Mouse (Mus musculus) neural tube, embryonic 14.5 days (tissue): ENCODE results near the gene Fancg. TPM values are rescaled to one million over a fixed set of nuclear protein-coding genes. Genes with fewer than 3 reads are reported as not detected.
A peak's percentile ranks its signal among the peaks of the same experiment; 100 is the strongest.

ENCODE experiments used
- ATAC-seq: fragments of 200-750 bp; cut with Nextera tagmentation; 2 replicates; pipeline ENCODE4 v1.8.0; 2017; ENCODE audit warnings: low read depth, mild to moderate bottlenecking, moderate TSS enrichment, moderate library complexity
- H3K27ac ChIP-seq: fragments of 300-500 bp; sonication (generic); 2 replicates; pipeline ENCODE4 v1.5.1; 2014; ENCODE audit warnings: low read depth, mild to moderate bottlenecking, control low read depth, low read length, moderate library complexity, mixed read lengths
- H3K27me3 ChIP-seq: fragments of 300-500 bp; sonication (generic); 2 replicates; pipeline ENCODE4 v1.6.1; 2014; ENCODE audit warnings: low read length; ENCODE audit not compliant: control insufficient read depth, insufficient read depth
- H3K36me3 ChIP-seq: fragments of 300-500 bp; sonication (generic); 2 replicates; pipeline ENCODE4 v1.6.1; 2014; ENCODE audit warnings: low read length, mixed read lengths; ENCODE audit not compliant: control insufficient read depth, insufficient read depth
- H3K4me1 ChIP-seq: fragments of 300-500 bp; sonication (generic); 2 replicates; pipeline ENCODE4 v1.6.1; 2014; ENCODE audit warnings: low read length; ENCODE audit not compliant: control insufficient read depth, insufficient read depth
- H3K4me2 ChIP-seq: fragments of 300-500 bp; sonication (generic); 2 replicates; pipeline ENCODE4 v1.6.1; 2014; ENCODE audit warnings: mild to moderate bottlenecking, low read depth, low read length, control low read depth
- H3K4me3 ChIP-seq: fragments of 300-500 bp; sonication (generic); 2 replicates; pipeline ENCODE4 v1.5.1; 2014; ENCODE audit warnings: low read depth, low read length, control low read depth, mixed read lengths
- H3K9ac ChIP-seq: fragments of 300-500 bp; sonication (generic); replicated peaks from 2 replicates; pipeline ENCODE4 v1.6.1; 2014; ENCODE audit warnings: low read depth, mild to moderate bottlenecking, control low read depth, low read length, mixed read lengths
- H3K9me3 ChIP-seq: fragments of 300-500 bp; sonication (generic); 2 replicates; pipeline ENCODE4 v1.6.1; 2016; ENCODE audit warnings: low read length; ENCODE audit not compliant: control insufficient read depth
- WGBS: fragments of 180-500 bp; shearing (Covaris S2); extraction: QIAGEN DNeasy Blood & Tissue Kit; methylation state at CpG from one replicate; pipeline ENCODE4 v1.1.7; 2014; 5-methylcytosine and 5-hydroxymethylcytosine counted together
- polyA plus RNA-seq: library from polyadenylated mRNA; unstranded; fragments of >200 nt; fragmentation: Nextera tagmentation; extraction: Ambion mirVana; gene quantifications from 2 replicates; pipeline ENCODE4 v1.2.1, GENCODE M21; 2014

The Fancg gene
- polyA plus RNA-seq, 1 experiment from 2014 or later: 18.9 TPM

DNA sequence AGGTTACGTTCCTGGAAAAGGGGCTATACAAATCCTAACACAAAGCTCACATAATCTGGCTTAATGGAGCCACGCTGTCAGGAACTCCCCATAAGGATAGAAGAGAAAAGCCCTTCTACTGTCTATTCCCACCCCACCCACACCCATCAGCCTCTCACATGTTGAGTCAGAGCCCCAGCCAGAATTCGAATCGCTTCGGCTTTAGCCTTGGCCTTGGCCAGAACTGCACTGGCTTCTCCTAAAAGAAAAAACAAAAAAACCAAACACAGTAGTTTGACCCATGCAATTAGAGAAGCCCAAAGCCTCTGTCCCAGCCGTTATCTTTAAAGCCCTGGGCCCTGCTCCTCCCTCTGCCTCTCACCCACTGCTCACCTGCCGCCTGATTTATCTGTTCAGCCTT, 18.8 kb upstream of the Fancg start:
- WGBS: 94% methylated on average over 7 of the region's 7 CpGs
- no peaks in the 10 kb centered on the region for H3K27me3 ChIP-seq

DNA sequence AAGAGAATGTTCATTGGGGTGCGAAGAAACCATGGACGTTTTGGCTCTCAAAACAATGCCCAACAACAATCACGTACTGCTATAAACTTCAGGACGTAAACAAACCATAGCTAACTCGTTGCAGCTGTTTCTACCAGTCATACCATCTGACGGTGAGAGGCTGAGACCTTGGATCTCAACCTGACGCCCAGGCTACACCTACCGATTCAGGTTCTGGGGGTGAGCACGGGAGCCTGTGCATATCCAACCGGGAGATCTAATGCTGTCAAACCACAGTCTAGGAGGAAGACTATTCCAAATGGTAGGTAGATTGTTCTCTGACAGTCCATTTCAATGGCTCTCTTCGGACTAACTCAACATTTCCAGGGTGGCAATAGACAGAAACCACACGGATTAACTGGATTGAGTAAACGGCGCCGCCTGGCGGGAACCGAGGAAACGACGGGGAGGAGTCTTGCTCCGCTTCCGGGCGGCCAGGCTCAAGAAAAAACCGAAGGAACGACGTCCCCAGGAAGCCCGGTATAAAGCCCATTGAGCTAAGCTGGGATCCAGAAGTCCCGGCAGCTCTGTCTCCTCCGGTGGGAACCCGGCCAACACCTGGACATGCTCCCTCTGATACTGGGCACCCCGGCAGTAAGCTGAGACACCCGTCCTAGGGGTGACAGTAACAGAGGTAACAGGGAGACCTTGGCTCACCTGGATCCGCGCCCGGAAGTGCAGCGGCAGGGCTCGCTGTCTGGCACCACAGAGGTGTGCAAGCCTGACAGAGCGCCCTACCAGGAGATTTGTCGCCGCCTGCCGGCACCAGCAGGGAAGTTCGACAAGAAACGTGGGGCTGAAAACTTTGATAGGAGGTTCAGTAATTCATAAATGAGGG, 15.0 kb upstream of the Fancg start, which contains the start of gene Pigo:
TSS of gene Pigo (minus strand) at position 736 of the 877 bp plus-strand sequence.
- Histone ChIP-seq H3K36me3 (peaks cover 30% of the 10 kb centered on the region), H3K27ac (peak within 1 kb of the TSS; percentile 91)

More for the DNA sequence above, 18.8 kb upstream of the Fancg start:
- no peak overlapping the region for H3K4me2 ChIP-seq
- H3K9me3 ChIP-seq: no peaks in the 10 kb centered on the region
- no peak overlapping the region for H3K4me3 ChIP-seq
- peaks cover 26% of the 10 kb centered on the region for H3K36me3 ChIP-seq
- peaks cover 15% of the 10 kb centered on the region for H3K4me1 ChIP-seq
- H3K9ac ChIP-seq: no peak overlapping the region
- no peak overlapping the region for H3K27ac ChIP-seq
- no peak for ATAC-seq

DNA sequence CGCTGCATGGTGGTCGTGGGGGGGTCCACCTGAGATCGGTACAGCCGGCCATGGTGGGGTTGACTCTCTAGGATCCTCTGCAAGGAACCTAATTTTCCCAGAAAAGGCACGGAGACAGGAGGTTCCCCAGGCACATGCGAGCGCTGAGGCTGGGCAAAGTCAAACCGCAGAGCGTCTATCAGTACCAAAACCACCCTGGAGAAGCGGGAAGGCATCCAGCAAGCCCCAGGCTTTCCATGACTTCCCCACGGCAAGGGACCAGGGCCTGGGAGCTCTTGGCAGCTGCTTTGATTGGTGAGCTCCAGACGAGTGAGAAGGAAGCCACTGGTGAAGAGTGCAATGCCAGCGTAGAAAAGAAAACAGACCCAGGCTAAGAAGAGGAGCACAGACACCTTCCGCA, 14.4 kb upstream of the Fancg start:
- no peaks in the 10 kb centered on the region for H3K9me3 ChIP-seq
- H3K4me1 ChIP-seq: peaks cover 13% of the 10 kb centered on the region
- WGBS: 81% methylated on average over 14 of the region's 14 CpGs
- H3K4me2 ChIP-seq: peak overlapping the region; percentile 73
- H3K4me3 ChIP-seq: peak overlapping the region; percentile 58
- H3K36me3 ChIP-seq: peaks cover 30% of the 10 kb centered on the region
- no peak overlapping the region for H3K27ac ChIP-seq
- peak overlapping the region; percentile 62; the same call in 1 of the 2 replicates for H3K9ac ChIP-seq
- ATAC-seq: 0 out of 2 replicates have a peak, but pooled peaks have one; percentile 2
- no peaks in the 10 kb centered on the region for H3K27me3 ChIP-seq

More for the DNA sequence above, 15.0 kb upstream of the Fancg start, which contains the start of gene Pigo:
- 8% methylated on average over 42 of the region's 42 CpGs for WGBS
- peak within 1 kb of the TSS; percentile 73 for H3K4me2 ChIP-seq
- H3K4me1 ChIP-seq: peaks cover 14% of the 10 kb centered on the region
- peak within 1 kb of the TSS; percentile 58 for H3K4me3 ChIP-seq
- no peaks in the 10 kb centered on the region for H3K27me3 ChIP-seq
- ATAC-seq: peak; percentile 91
- H3K9ac ChIP-seq: peak within 1 kb of the TSS; percentile 62
- no peaks in the 10 kb centered on the region for H3K9me3 ChIP-seq

DNA sequence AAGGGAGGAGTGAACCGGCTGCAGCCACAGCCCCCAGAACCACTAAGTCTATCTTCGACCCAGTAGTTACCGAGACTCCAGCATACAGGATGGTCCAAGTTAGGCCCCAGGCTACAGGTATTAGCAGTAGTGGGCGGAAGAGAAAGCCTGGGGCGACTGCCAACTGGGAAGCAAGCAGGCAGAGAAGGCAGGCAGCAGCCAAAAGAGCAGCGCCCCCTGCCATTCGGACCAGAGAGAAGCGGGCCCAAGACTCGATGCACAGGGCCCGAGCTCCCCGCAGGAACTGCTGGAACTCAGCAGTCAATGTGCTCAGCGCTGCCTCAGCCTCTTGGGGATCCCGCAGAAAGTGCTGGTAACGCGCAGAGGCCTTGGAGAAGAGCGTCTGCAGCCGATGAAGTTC, 11.0 kb upstream of the Fancg start:
- no peak overlapping the region for H3K4me3 ChIP-seq
- no peaks in the 10 kb centered on the region for H3K27me3 ChIP-seq
- no peak overlapping the region for H3K27ac ChIP-seq
- no peak overlapping the region for H3K4me2 ChIP-seq
- peaks cover 13% of the 10 kb centered on the region for H3K4me1 ChIP-seq
- ATAC-seq: no peak
- no peaks in the 10 kb centered on the region for H3K9me3 ChIP-seq
- 77% methylated on average over 17 of the region's 17 CpGs for WGBS
- peaks cover 40% of the 10 kb centered on the region for H3K36me3 ChIP-seq
- H3K9ac ChIP-seq: no peak overlapping the region

DNA sequence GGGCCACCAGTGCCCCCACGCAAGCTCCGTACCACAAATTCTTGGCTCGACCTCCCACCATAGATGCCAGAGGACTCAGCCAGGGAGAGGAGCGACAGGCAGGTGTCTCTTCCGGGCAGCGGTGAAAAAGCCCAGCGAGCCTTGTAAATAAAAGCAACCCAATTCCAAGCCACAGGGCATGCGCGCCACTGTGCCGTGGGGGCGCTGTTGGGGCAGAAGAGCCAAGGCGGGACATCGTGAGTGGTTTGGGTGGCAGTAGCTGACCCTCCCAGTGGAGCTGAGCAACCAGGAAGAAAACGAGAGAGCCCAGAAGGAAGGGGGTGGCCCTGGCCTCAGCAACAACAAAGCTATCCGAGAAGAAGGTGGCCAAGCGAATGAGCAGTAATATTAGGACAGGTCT, 10.6 kb upstream of the Fancg start:
- H3K36me3 ChIP-seq: peaks cover 40% of the 10 kb centered on the region

DNA sequence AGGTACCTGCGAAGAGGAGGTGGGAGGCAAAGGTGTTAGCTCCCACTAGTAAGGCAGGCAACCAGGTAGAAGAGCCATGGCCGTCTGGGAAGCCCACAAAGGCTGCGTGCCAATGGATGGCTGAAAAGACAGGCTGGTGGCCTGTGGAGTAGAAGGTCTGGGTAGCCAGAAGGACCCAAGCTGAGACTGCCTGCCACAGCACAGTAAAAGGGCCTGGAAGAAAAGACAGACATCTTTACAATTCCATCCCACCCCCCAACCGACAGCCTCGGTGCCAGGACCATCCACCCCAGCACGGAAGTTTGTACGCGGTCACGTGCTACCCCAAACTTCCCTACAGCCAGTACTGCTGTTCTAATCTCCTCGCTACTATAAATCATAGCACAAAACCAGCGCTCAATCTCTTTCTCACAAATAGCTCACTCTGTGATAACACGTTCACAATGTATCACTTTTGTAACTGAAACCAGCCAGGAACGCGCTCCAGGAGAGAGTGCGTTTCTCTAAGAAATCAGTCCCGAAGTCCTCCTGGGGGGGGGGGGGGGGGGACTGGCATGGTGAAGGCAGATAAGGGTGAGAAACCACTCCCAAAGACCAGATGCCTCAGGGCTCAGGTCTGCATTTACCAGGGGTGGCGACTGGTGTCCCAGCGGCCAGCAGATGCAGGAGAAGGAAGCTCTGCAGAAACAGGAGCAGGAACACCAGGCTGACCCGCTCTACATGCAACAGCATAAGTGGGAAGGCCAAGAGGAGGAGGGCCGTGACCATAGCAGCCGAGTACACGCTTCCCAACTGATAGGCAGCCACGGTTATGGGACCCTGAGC, 9.5 kb upstream of the Fancg start:
- Histone ChIP-seq H3K4me2 (no peak overlapping the region), H3K4me1 (peaks cover 11% of the 10 kb centered on the region), H3K4me3 (no peak overlapping the region), H3K36me3 (peaks cover 40% of the 10 kb centered on the region), H3K27ac (no peak overlapping the region), H3K9me3 (no peaks in the 10 kb centered on the region), H3K9ac (no peak overlapping the region), H3K27me3 (no peaks in the 10 kb centered on the region)
- ATAC-seq: no peak
- WGBS: 92% methylated on average over 22 of the region's 23 CpGs

More for the DNA sequence above, 10.6 kb upstream of the Fancg start:
- Histone ChIP-seq H3K9me3 (no peaks in the 10 kb centered on the region), H3K9ac (no peak overlapping the region), H3K27me3 (no peaks in the 10 kb centered on the region), H3K27ac (no peak overlapping the region), H3K4me3 (no peak overlapping the region), H3K4me1 (peaks cover 13% of the 10 kb centered on the region), H3K4me2 (no peak overlapping the region)
- ATAC-seq: no peak
- WGBS: 89% methylated on average over 16 of the region's 16 CpGs

DNA sequence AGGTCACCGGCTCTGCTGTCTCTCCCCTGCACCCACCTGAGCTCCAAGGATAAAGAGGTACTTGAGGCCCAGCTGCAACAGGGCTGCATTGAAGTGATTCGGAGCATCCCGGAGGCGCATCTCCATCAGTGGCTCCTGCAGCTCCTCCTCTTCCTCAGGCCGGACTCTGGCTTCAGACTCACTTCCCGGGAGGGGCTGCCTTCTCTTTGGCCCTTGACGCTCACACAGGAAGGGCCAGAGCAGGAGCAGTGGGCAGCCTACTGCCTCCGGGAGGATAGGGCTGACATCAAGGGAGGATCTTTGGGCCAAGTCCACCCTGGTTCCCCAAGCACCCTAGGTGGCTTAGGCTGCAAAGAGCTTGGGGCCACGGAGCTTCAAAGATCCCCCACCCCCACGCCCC, 8.9 kb upstream of the Fancg start:
- Histone ChIP-seq H3K4me1 (peaks cover 4% of the 10 kb centered on the region), H3K27me3 (no peaks in the 10 kb centered on the region), H3K4me2 (no peak overlapping the region), H3K36me3 (peaks cover 40% of the 10 kb centered on the region), H3K27ac (no peak overlapping the region), H3K9ac (no peak overlapping the region), H3K4me3 (no peak overlapping the region), H3K9me3 (no peaks in the 10 kb centered on the region)
- no peak for ATAC-seq
- 93% methylated on average over 10 of the region's 10 CpGs for WGBS

DNA sequence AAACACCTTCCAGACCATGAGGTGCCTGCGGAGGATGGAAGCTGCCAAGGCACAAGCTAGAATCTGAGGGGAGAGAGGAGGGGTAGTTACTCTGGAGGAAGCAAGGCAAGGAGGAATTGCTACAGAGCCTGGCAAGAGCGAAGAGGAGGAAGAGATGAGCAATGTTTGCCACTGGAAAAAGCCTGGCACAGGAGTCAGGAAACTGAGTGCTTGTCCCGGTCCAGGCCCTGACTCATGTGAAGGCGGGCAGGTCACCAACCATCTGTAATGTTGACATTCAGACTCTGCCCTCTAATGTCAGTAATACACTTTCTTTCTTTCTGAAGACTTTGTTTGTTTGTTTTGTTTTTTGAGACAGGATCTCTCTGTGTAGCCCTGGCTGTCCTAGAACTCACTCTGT, 7.8 kb upstream of the Fancg start:
- H3K4me2 ChIP-seq: no peak overlapping the region
- no peaks in the 10 kb centered on the region for H3K9me3 ChIP-seq
- H3K27ac ChIP-seq: no peak overlapping the region
- no peak for ATAC-seq
- peaks cover 36% of the 10 kb centered on the region for H3K36me3 ChIP-seq
- H3K9ac ChIP-seq: no peak overlapping the region
- H3K27me3 ChIP-seq: no peaks in the 10 kb centered on the region
- no peaks in the 10 kb centered on the region for H3K4me1 ChIP-seq
- H3K4me3 ChIP-seq: no peak overlapping the region
- 97% methylated on average over 4 of the region's 4 CpGs for WGBS
